Mouse (Mus musculus) limb, embryonic 11.5 days (tissue): ENCODE data around the gene Rpl6. TPM values are rescaled to one million over a fixed set of nuclear protein-coding genes. Genes with fewer than 3 reads are reported as not detected.

ENCODE experiments used
- polyA plus RNA-seq: library from polyadenylated mRNA; unstranded; fragments of >200 nt; fragmentation: Nextera tagmentation; extraction: Ambion mirVana; gene quantifications from 2 replicates; pipeline ENCODE4 v1.2.1, GENCODE M21; 2014

Gene Rpl6
- polyA plus RNA-seq, 1 experiment from 2014 or later, result 821 TPM

Other genes starting within 250 kb of the Rpl6 start
- not detected in 2 replicates for gene Rph3a, start 194.4 kb upstream of the Rpl6 start, polyA plus RNA-seq
- gene Ptpn11, start 13.1 kb upstream of the Rpl6 start, polyA plus RNA-seq, result 25.3 and 27.5 TPM in 2 replicates
- gene Hectd4, start 15.7 kb downstream of the Rpl6 start, polyA plus RNA-seq, result 6.5 and 6.6 TPM in 2 replicates
- gene Trafd1, start 181.2 kb downstream of the Rpl6 start, polyA plus RNA-seq, result 59.7 and 66.6 TPM in 2 replicates
- 42.6 and 47.0 TPM in 2 replicates for gene Naa25, start 193.5 kb downstream of the Rpl6 start, polyA plus RNA-seq
- 0.99 and 1.1 TPM in 2 replicates for gene Tmem116, start 247.4 kb downstream of the Rpl6 start, polyA plus RNA-seq
- gene Erp29, start 248.0 kb downstream of the Rpl6 start, polyA plus RNA-seq, result 95.4 and 100 TPM in 2 replicates